Mouse (Mus musculus): Measurements from ENCODE around the gene Dbh. TPM values are rescaled to one million over a fixed set of nuclear protein-coding genes. Genes with fewer than 3 reads are reported as not detected.

Dbh gene
- total RNA-seq, 2 experiments from 2014 or later = 0.46 to 1.4 TPM

- Histone ChIP-seq H3K27ac (no peak overlapping the region), H3K4me3 (peak overlapping the region; percentile 27)
- no peak for DNase-seq (ENCODE audit: low spot score in 2 of 2)
- no peak for TF ChIP-seq CTCF (conservative IDR thresholded peaks at IDR 0.05)
Measured at GRCm38 (mm10) chr2:27138356-27138755, 26.7 kb upstream of the Dbh start.

- peak within 1 kb of the TSS; percentile 95 for H3K27ac ChIP-seq
Measured at GRCm38 (mm10) chr2:27141950-27142693, 22.9 kb upstream of the Dbh start, which contains the start of gene Fam163b. Fam163b (minus strand) TSS chr2:27142491.

GRCm38 (mm10) chr2:27144957-27145356 is 20.1 kb upstream of the Dbh start:
- H3K27ac ChIP-seq = peak overlapping the region; percentile 36; the same call in 1 of the 2 replicates
- DNase-seq (ENCODE audit: low spot score in 2 of 2) = no peak
- no peak overlapping the region for H3K4me3 ChIP-seq
- TF ChIP-seq CTCF (conservative IDR thresholded peaks at IDR 0.05) = no peak

More at GRCm38 (mm10) chr2:27141950-27142693, 22.9 kb upstream of the Dbh start, which contains the start of gene Fam163b:
- peak within 1 kb of the TSS; percentile 75 for H3K4me3 ChIP-seq
- no peak for TF ChIP-seq CTCF (conservative IDR thresholded peaks at IDR 0.05)
- peak in 1 of 2 experiments; percentile 55 for DNase-seq (ENCODE audit: low spot score in 2 of 2)

- Histone ChIP-seq H3K4me3 (no peak overlapping the region), H3K27ac (no peak overlapping the region)
- no peak for DNase-seq (ENCODE audit: low spot score in 2 of 2)
- no peak for TF ChIP-seq CTCF (conservative IDR thresholded peaks at IDR 0.05)
Measured at GRCm38 (mm10) chr2:27146840-27147239, 18.2 kb upstream of the Dbh start.

GRCm38 (mm10) chr2:27149457-27149856 is 15.6 kb upstream of the Dbh start:
- Histone ChIP-seq H3K4me3 (no peak overlapping the region), H3K27ac (no peak overlapping the region)
- no peak for DNase-seq (ENCODE audit: low spot score in 2 of 2)
- TF ChIP-seq CTCF (conservative IDR thresholded peaks at IDR 0.05) = no peak

- TF ChIP-seq CTCF (conservative IDR thresholded peaks at IDR 0.05) = no peak
- DNase-seq (ENCODE audit: low spot score in 2 of 2) = no peak
- no peak overlapping the region for H3K4me3 ChIP-seq
- no peak overlapping the region for H3K27ac ChIP-seq
Measured at GRCm38 (mm10) chr2:27154466-27155185, 10.4 kb upstream of the Dbh start.

- H3K27ac ChIP-seq = no peak overlapping the region
- H3K4me3 ChIP-seq = no peak overlapping the region
- no peak for TF ChIP-seq CTCF (conservative IDR thresholded peaks at IDR 0.05)
- DNase-seq (ENCODE audit: low spot score in 2 of 2) = no peak
Measured at GRCm38 (mm10) chr2:27156596-27156995, 8.4 kb upstream of the Dbh start.

- Histone ChIP-seq H3K4me3 (no peak overlapping the region), H3K27ac (no peak overlapping the region)
- no peak for TF ChIP-seq CTCF (conservative IDR thresholded peaks at IDR 0.05)
- DNase-seq (ENCODE audit: low spot score in 2 of 2) = no peak
Measured at GRCm38 (mm10) chr2:27161526-27161925, 3.5 kb upstream of the Dbh start.

GRCm38 (mm10) chr2:27162656-27163055 is 2.4 kb upstream of the Dbh start:
- no peak for DNase-seq (ENCODE audit: low spot score in 2 of 2)
- Histone ChIP-seq H3K27ac (no peak overlapping the region), H3K4me3 (no peak overlapping the region)
- no peak for TF ChIP-seq CTCF (conservative IDR thresholded peaks at IDR 0.05)

- peak overlapping the region; percentile 85 for H3K27ac ChIP-seq
- DNase-seq (ENCODE audit: low spot score in 2 of 2) = peak; percentile 48 to 55
- TF ChIP-seq CTCF (conservative IDR thresholded peaks at IDR 0.05) = no peak
- no peak overlapping the region for H3K4me3 ChIP-seq
Measured at GRCm38 (mm10) chr2:27163851-27164250, 1.2 kb upstream of the Dbh start.

- no peak for TF ChIP-seq CTCF (conservative IDR thresholded peaks at IDR 0.05)
- peak; percentile 58 to 65 for DNase-seq (ENCODE audit: low spot score in 2 of 2)
- Histone ChIP-seq H3K4me3 (no peak overlapping the region), H3K27ac (peak overlapping the region; percentile 85)
Measured at GRCm38 (mm10) chr2:27166074-27166473, 1.0 kb downstream of the Dbh start.

GRCm38 (mm10) chr2:27166999-27167398 is 2.0 kb downstream of the Dbh start:
- peak overlapping the region; percentile 72 for H3K27ac ChIP-seq
- TF ChIP-seq CTCF (conservative IDR thresholded peaks at IDR 0.05) = peak; percentile 25; the same call in 1 of the 2 replicates
- DNase-seq (ENCODE audit: low spot score in 2 of 2) = peak in 1 of 2 experiments; percentile 36

GRCm38 (mm10) chr2:27174242-27174641 is 9.2 kb downstream of the Dbh start:
- DNase-seq (ENCODE audit: low spot score in 2 of 2) = peak; percentile 35 to 43
- no peak overlapping the region for H3K4me3 ChIP-seq
- H3K27ac ChIP-seq = peak overlapping the region; percentile 86
- TF ChIP-seq CTCF (conservative IDR thresholded peaks at IDR 0.05) = no peak

More at GRCm38 (mm10) chr2:27166999-27167398, 2.0 kb downstream of the Dbh start:
- H3K4me3 ChIP-seq = no peak overlapping the region

Measured in layer of hippocampus, adult 2 months (tissue).